ENCODE assay signal across 1 mouse cellular context in genomic region chr1:128765626-128766025, GRCm38 (mm10).
TF ChIP-seq lines count a peak whose summit lies in the region.

No protein-coding gene starts in this region.

TF ChIP-seq in CH12.LX, 34 proteins besides CTCF, POLR2A, EP300 and RAD21 (continued from another document):
- TF ChIP-seq IRF4 (IDR thresholded peaks at IDR 0.05; ENCODE audit: low read depth, low read length) (peak; percentile 56; the same call in 1 of the 2 replicates), MEF2A (IDR thresholded peaks at IDR 0.05; ENCODE audit: borderline replicate concordance, low read depth, low read length) (peak; percentile 25; the same call in 1 of the 2 replicates)
TF ChIP-seq in CH12.LX: peak in this region for 5.
